Mouse (Mus musculus) forebrain, embryonic 11.5 days (tissue): Measurements from ENCODE around the gene Spire2. TPM values are rescaled to one million over a fixed set of nuclear protein-coding genes. Genes with fewer than 3 reads are reported as not detected.

ENCODE experiments used
- ATAC-seq: fragments of 200-750 bp; cut with Nextera tagmentation; replicated peaks from 2 replicates; pipeline ENCODE4 v1.8.0; 2017; ENCODE audit warnings: moderate TSS enrichment; ENCODE audit not compliant: low FRiP score
- DNase-seq: peaks from one replicate; pipeline ENCODE4 v3.0.0-alpha.2; 2017; ENCODE audit warnings: low spot score
- H3K27ac ChIP-seq: fragments of 300-500 bp; sonication (generic); 2 replicates; pipeline ENCODE4 v1.5.1; 2014; ENCODE audit warnings: low read depth, low read length
- H3K27me3 ChIP-seq: fragments of 300-500 bp; sonication (generic); 2 replicates; pipeline ENCODE4 v1.6.1; 2014; ENCODE audit warnings: mild to moderate bottlenecking, low read length, mixed read lengths; ENCODE audit not compliant: control insufficient read depth, insufficient read depth
- H3K36me3 ChIP-seq: fragments of 300-500 bp; sonication (generic); 2 replicates; pipeline ENCODE4 v1.6.1; 2014; ENCODE audit warnings: mild to moderate bottlenecking, low read length, moderate library complexity, mixed read lengths; ENCODE audit not compliant: control insufficient read depth, insufficient read depth
- H3K4me1 ChIP-seq: fragments of 300-500 bp; sonication (generic); replicated peaks from 2 replicates; pipeline ENCODE4 v1.6.1; 2014; ENCODE audit warnings: low read length, mixed read lengths; ENCODE audit not compliant: control insufficient read depth, insufficient read depth
- H3K4me2 ChIP-seq: fragments of 300-500 bp; sonication (generic); 2 replicates; pipeline ENCODE4 v1.6.1; 2014; ENCODE audit warnings: low read depth, mild to moderate bottlenecking, low read length, moderate library complexity, mixed read lengths; ENCODE audit not compliant: severe bottlenecking
- H3K4me3 ChIP-seq: fragments of 300-500 bp; sonication (generic); 2 replicates; pipeline ENCODE4 v1.5.1; 2014; ENCODE audit warnings: low read depth, low read length
- H3K9ac ChIP-seq: fragments of 300-500 bp; sonication (generic); 2 replicates; pipeline ENCODE4 v1.6.1; 2014; ENCODE audit warnings: low read length
- H3K9me3 ChIP-seq: fragments of 300-500 bp; sonication (generic); 2 replicates; pipeline ENCODE4 v1.6.1; 2016; ENCODE audit warnings: low read length, mixed read lengths; ENCODE audit not compliant: control insufficient read depth
- WGBS: fragments of 180-500 bp; shearing (Covaris S2); extraction: QIAGEN DNeasy Blood & Tissue Kit; methylation state at CpG from one replicate; pipeline ENCODE4 v1.1.7; 2014; 5-methylcytosine and 5-hydroxymethylcytosine counted together
- polyA plus RNA-seq: library from polyadenylated mRNA; unstranded; fragments of >200 nt; fragmentation: Nextera tagmentation; extraction: Ambion mirVana; gene quantifications from 2 replicates; pipeline ENCODE4 v1.2.1, GENCODE M21; 2014

Spire2 gene
- polyA plus RNA-seq, 1 experiment from 2014 or later, result 13.4 TPM

- Histone ChIP-seq H3K4me1 (no peaks in the 10 kb centered on the region), H3K4me3 (no peak overlapping the region), H3K9me3 (no peaks in the 10 kb centered on the region), H3K27ac (no peak overlapping the region), H3K27me3 (no peaks in the 10 kb centered on the region), H3K9ac (no peak overlapping the region), H3K4me2 (no peak overlapping the region), H3K36me3 (peaks cover 5% of the 10 kb centered on the region; the same call in 1 of the 2 replicates)
- no peak for ATAC-seq
- no peak for DNase-seq
- WGBS, result 86% methylated on average over 3 of the region's 3 CpGs
Observed at GRCm38 (mm10) chr8:123292281-123292680, 40.2 kb upstream of the Spire2 start.

GRCm38 (mm10) chr8:123292785-123293184 lies 39.7 kb upstream of the Spire2 start:
- Histone ChIP-seq H3K27me3 (no peaks in the 10 kb centered on the region), H3K36me3 (peaks cover 5% of the 10 kb centered on the region; the same call in 1 of the 2 replicates), H3K4me2 (no peak overlapping the region), H3K27ac (no peak overlapping the region), H3K4me1 (no peaks in the 10 kb centered on the region), H3K9ac (no peak overlapping the region), H3K4me3 (no peak overlapping the region), H3K9me3 (no peaks in the 10 kb centered on the region)
- 76% methylated on average over 2 of the region's 2 CpGs for WGBS
- ATAC-seq, result no peak
- DNase-seq, result no peak

- no peaks in the 10 kb centered on the region for H3K9me3 ChIP-seq
- no peak overlapping the region for H3K9ac ChIP-seq
- H3K27ac ChIP-seq, result no peak overlapping the region
- ATAC-seq, result no peak
- no peaks in the 10 kb centered on the region for H3K4me1 ChIP-seq
- H3K27me3 ChIP-seq, result no peaks in the 10 kb centered on the region
- no peak for DNase-seq
- 95% methylated on average over 11 of the region's 11 CpGs for WGBS
- H3K36me3 ChIP-seq, result peaks cover 5% of the 10 kb centered on the region; the same call in 1 of the 2 replicates
- H3K4me3 ChIP-seq, result no peak overlapping the region
- H3K4me2 ChIP-seq, result no peak overlapping the region
Observed at GRCm38 (mm10) chr8:123298301-123298700, 34.2 kb upstream of the Spire2 start.

GRCm38 (mm10) chr8:123308738-123309137 lies 23.8 kb upstream of the Spire2 start:
- Histone ChIP-seq H3K36me3 (peaks cover 3% of the 10 kb centered on the region), H3K4me2 (no peak overlapping the region), H3K27me3 (no peaks in the 10 kb centered on the region), H3K9me3 (no peaks in the 10 kb centered on the region), H3K9ac (no peak overlapping the region), H3K4me1 (no peaks in the 10 kb centered on the region), H3K4me3 (no peak overlapping the region), H3K27ac (no peak overlapping the region)
- WGBS, result 73% methylated on average over 4 of the region's 4 CpGs
- ATAC-seq (no peak), DNase-seq (no peak)

GRCm38 (mm10) chr8:123317781-123318466 lies 14.6 kb upstream of the Spire2 start:
- H3K9me3 ChIP-seq, result no peaks in the 10 kb centered on the region
- WGBS, result 8% methylated on average over 21 of the region's 21 CpGs
- H3K4me3 ChIP-seq, result peak overlapping the region; percentile 59
- peak; percentile 81 for ATAC-seq
- 0 out of 2 replicates have a peak overlapping the region, but pooled peaks have one; percentile 7 for H3K27ac ChIP-seq
- H3K27me3 ChIP-seq, result no peaks in the 10 kb centered on the region
- H3K4me2 ChIP-seq, result peak overlapping the region; percentile 61
- no peaks in the 10 kb centered on the region for H3K36me3 ChIP-seq
- H3K9ac ChIP-seq, result peak overlapping the region; percentile 80
- H3K4me1 ChIP-seq, result 0 out of 2 replicates have a peak, but pooled peaks cover 2% of the 10 kb centered on the region
- no peak for DNase-seq

- DNase-seq (peak; percentile 99), ATAC-seq (peak; percentile 100)
- peak within 1 kb of the TSS; percentile 61 for H3K4me2 ChIP-seq
- H3K36me3 ChIP-seq, result no peaks in the 10 kb centered on the region
- 0 out of 2 replicates have a peak within 1 kb of the TSS, but pooled peaks have one; percentile 7 for H3K27ac ChIP-seq
- peak within 1 kb of the TSS; percentile 59 for H3K4me3 ChIP-seq
- no peaks in the 10 kb centered on the region for H3K9me3 ChIP-seq
- under 1% methylated on average over 24 of the region's 24 CpGs for WGBS
- 0 out of 2 replicates have a peak, but pooled peaks cover 2% of the 10 kb centered on the region for H3K4me1 ChIP-seq
- H3K27me3 ChIP-seq, result no peaks in the 10 kb centered on the region
- H3K9ac ChIP-seq, result peak within 1 kb of the TSS; percentile 80
Observed at GRCm38 (mm10) chr8:123318467-123318911, 14.0 kb upstream of the Spire2 start, which contains the start of gene Fanca. TSS of gene Fanca (minus strand) at chr8:123318576.

- Histone ChIP-seq H3K4me3 (no peak overlapping the region), H3K27me3 (no peaks in the 10 kb centered on the region), H3K27ac (no peak overlapping the region), H3K4me2 (no peak overlapping the region), H3K9ac (no peak overlapping the region), H3K4me1 (0 out of 2 replicates have a peak, but pooled peaks cover 2% of the 10 kb centered on the region), H3K9me3 (no peaks in the 10 kb centered on the region), H3K36me3 (no peaks in the 10 kb centered on the region)
- DNase-seq, result peak; percentile 57
- WGBS, result 35% methylated on average over 7 of the region's 7 CpGs
- no peak for ATAC-seq
Observed at GRCm38 (mm10) chr8:123319522-123320164, 12.9 kb upstream of the Spire2 start.

GRCm38 (mm10) chr8:123328552-123328951 lies 4.0 kb upstream of the Spire2 start:
- Histone ChIP-seq H3K36me3 (no peaks in the 10 kb centered on the region), H3K27me3 (no peaks in the 10 kb centered on the region)
- DNase-seq, result no peak

More at GRCm38 (mm10) chr8:123328552-123328951, 4.0 kb upstream of the Spire2 start:
- no peak overlapping the region for H3K27ac ChIP-seq
- H3K4me3 ChIP-seq, result no peak overlapping the region
- H3K4me1 ChIP-seq, result no peaks in the 10 kb centered on the region
- 89% methylated on average over 2 of the region's 2 CpGs for WGBS
- H3K4me2 ChIP-seq, result no peak overlapping the region
- no peak overlapping the region for H3K9ac ChIP-seq
- no peak for ATAC-seq
- H3K9me3 ChIP-seq, result no peaks in the 10 kb centered on the region
